Mouse (Mus musculus) spleen, adult 2 months (tissue): ENCODE measurements around the gene Sin3b. TPM values are rescaled to one million over a fixed set of nuclear protein-coding genes. Genes with fewer than 3 reads are reported as not detected.

ENCODE experiments used
- DNase-seq, 2 experiments: peaks; one replicate each; pipeline versions ENCODE4 v3.0.0 to v3.0.0-alpha.2; 2012 to 2021; ENCODE audit warnings: low spot score in 2 of 2, low read depth in 1 of 2
- H3K27ac ChIP-seq: fragments of 200-500 bp; 2 replicates; pipeline ENCODE4 v1.5.1; 2012; ENCODE audit warnings: low read length, inconsistent platforms; ENCODE audit not compliant: insufficient read depth
- H3K27me3 ChIP-seq: fragments of 200-500 bp; 2 replicates; pipeline ENCODE4 v1.6.1; 2012; ENCODE audit warnings: mild to moderate bottlenecking, moderate library complexity, low read length, inconsistent platforms; ENCODE audit not compliant: control insufficient read depth, insufficient read depth
- H3K36me3 ChIP-seq: fragments of 200-500 bp; 2 replicates; pipeline ENCODE4 v1.6.1; 2012; ENCODE audit warnings: mild to moderate bottlenecking, low read length, inconsistent platforms; ENCODE audit not compliant: control insufficient read depth, insufficient read depth
- H3K4me1 ChIP-seq: fragments of 200-500 bp; 2 replicates; pipeline ENCODE4 v1.6.1; 2011; ENCODE audit warnings: inconsistent platforms; ENCODE audit not compliant: control insufficient read depth, insufficient read depth, insufficient read length
- H3K4me3 ChIP-seq: fragments of 200-500 bp; 2 replicates; pipeline ENCODE4 v1.5.1; 2011; ENCODE audit warnings: mild to moderate bottlenecking, inconsistent platforms; ENCODE audit not compliant: insufficient read depth, insufficient read length; ENCODE audit errors: extremely low read depth
- CTCF ChIP-seq: fragments of 200-500 bp; IDR thresholded peaks from 2 replicates; pipeline ENCODE4 v1.5.1; 2011; ENCODE audit warnings: mild to moderate bottlenecking, inconsistent platforms; ENCODE audit not compliant: insufficient read depth, insufficient read length, insufficient replicate concordance; ENCODE audit errors: extremely low read depth
- POLR2A ChIP-seq: fragments of 200-500 bp; IDR thresholded peaks from 2 replicates; pipeline ENCODE4 v1.6.1; 2011; ENCODE audit warnings: low read depth, low read length, inconsistent platforms
- WGBS: fragments of 180-500 bp; shearing (Covaris S2); methylation state at CpG from one replicate; pipeline ENCODE4 v1.1.7; 2018; 5-methylcytosine and 5-hydroxymethylcytosine counted together
- polyA plus RNA-seq: library from polyadenylated mRNA; depleted of rRNA; stranded (reverse); fragments of >200 nt; gene quantifications from 2 replicates; pipeline ENCODE4 v1.2.3, GENCODE M21; 2012

The Sin3b gene
- polyA plus RNA-seq, 1 experiment = 111 TPM

DNA sequence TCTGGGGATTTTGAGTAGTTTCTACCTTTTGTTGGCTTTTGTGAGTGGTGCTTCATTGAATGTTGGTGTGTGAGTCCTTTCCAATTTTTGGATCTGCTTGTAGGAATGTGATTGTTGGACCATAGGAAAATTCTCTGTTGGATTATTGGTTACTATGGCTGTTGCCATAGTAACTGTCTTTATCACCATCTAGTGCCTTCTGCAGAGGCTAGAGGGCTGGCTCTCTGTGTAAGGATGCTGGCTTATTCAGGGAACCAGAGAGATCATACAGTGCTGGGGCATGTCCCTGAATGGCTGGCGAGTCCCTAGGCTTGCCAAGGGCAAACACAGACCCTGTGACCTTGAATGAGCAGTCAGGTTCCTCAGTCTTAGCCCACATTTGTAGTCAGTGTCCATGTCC, 5.6 kb downstream of the Sin3b start:
- peaks cover 9% of the 10 kb centered on the region for H3K4me1 ChIP-seq
- TF ChIP-seq POLR2A (no peak), CTCF (no peak)
- no peak overlapping the region for H3K4me3 ChIP-seq
- no peaks in the 10 kb centered on the region for H3K27me3 ChIP-seq
- WGBS = 88% methylated on average over 1 of the region's 1 CpGs
- no peak overlapping the region for H3K27ac ChIP-seq
- DNase-seq = no peak
- peaks cover 58% of the 10 kb centered on the region for H3K36me3 ChIP-seq

DNA sequence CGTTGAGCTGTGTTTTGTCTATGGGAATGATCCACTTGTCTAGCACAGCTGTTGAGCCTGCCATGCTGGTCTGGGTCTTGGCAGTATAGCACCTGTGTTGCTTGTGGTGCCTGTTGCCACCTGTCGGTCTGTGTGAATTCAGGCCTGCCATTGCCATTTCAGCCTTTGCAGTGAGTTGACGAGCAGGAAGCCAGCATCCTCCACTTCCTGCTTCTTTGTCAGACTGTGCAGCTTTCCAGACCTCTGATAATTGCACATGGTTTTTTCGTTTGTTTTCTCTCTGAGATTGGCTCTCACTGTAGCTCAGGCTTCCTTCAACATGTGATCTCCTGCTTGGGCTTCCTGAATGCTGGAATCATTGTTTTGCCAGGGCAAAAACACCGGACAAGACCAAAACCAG, 11.9 kb downstream of the Sin3b start:
- TF ChIP-seq CTCF (no peak), POLR2A (no peak)
- peak in 1 of 2 experiments; percentile 11 for DNase-seq
- Histone ChIP-seq H3K36me3 (peaks cover 54% of the 10 kb centered on the region), H3K27ac (no peak overlapping the region), H3K27me3 (no peaks in the 10 kb centered on the region), H3K4me3 (no peak overlapping the region), H3K4me1 (no peaks in the 10 kb centered on the region)
- 62% methylated on average over 5 of the region's 5 CpGs for WGBS

DNA sequence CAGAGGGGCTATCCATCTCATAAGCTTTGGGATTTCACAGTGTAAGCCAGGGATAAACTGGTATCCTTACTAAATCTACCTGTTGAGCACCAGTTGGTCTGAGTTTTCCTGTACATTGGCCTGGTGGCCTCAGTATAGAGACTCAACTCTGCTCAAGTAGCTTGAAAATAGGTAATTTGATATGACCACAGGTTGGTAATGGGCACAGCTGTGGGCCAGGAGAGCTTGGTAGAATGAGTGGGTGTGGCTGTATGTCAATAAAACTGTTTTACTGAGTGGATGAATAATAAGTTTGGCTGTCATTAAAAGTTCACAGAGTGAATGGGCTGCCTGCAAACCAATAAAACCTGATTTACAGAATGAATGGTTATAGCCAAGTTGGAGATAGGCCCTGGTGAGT, 13.8 kb downstream of the Sin3b start:
- H3K27me3 ChIP-seq = no peaks in the 10 kb centered on the region
- H3K36me3 ChIP-seq = peaks cover 40% of the 10 kb centered on the region
- no peak for TF ChIP-seq CTCF
- TF ChIP-seq POLR2A = no peak
- no peak overlapping the region for H3K4me3 ChIP-seq
- no peaks in the 10 kb centered on the region for H3K4me1 ChIP-seq
- H3K27ac ChIP-seq = no peak overlapping the region
- DNase-seq = no peak

- peaks cover 54% of the 10 kb centered on the region for H3K36me3 ChIP-seq
- DNase-seq = peak; percentile 9 to 36
- H3K27me3 ChIP-seq = no peaks in the 10 kb centered on the region
- no peak overlapping the region for H3K27ac ChIP-seq
- WGBS = 40% methylated on average over 5 of the region's 5 CpGs
- peak; percentile 58; the same call in 1 of the 2 replicates for TF ChIP-seq CTCF
- no peak for TF ChIP-seq POLR2A
- no peaks in the 10 kb centered on the region for H3K4me1 ChIP-seq
- H3K4me3 ChIP-seq = no peak overlapping the region
These were observed 23.0 kb downstream of the Sin3b start for GRCm38 (mm10) chr8:72746061-72746460.

GRCm38 (mm10) chr8:72749846-72750245, 26.8 kb downstream of the Sin3b start:
- DNase-seq = peak in 1 of 2 experiments; percentile 1
- Histone ChIP-seq H3K27ac (no peak overlapping the region), H3K27me3 (no peaks in the 10 kb centered on the region), H3K4me1 (no peaks in the 10 kb centered on the region), H3K36me3 (peaks cover 60% of the 10 kb centered on the region), H3K4me3 (no peak overlapping the region)
- TF ChIP-seq POLR2A (no peak), CTCF (no peak)
- WGBS = 94% methylated on average over 26 of the region's 26 CpGs

DNA sequence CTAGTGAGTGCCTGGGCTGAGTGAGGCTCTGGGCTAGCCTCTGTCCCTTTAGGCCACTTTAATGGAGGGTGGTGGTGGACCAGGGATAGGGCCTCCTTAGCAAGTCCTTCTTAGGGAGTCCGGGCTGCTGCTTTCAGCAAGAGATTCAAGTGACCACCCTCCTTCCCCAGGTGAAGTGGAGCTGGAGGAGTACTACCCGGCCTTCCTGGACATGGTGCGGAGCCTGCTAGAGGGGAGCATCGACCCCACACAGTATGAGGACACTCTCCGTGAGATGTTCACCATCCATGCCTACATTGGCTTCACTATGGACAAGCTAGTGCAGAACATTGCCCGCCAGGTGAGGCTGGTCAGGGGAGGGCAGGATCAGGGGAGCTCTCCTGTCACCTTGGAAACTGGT, 27.2 kb downstream of the Sin3b start:
- peak in 1 of 2 experiments; percentile 2 for DNase-seq
- TF ChIP-seq POLR2A = no peak
- Histone ChIP-seq H3K27ac (no peak overlapping the region), H3K4me3 (no peak overlapping the region), H3K36me3 (peaks cover 58% of the 10 kb centered on the region), H3K27me3 (no peaks in the 10 kb centered on the region), H3K4me1 (no peaks in the 10 kb centered on the region)
- 92% methylated on average over 6 of the region's 6 CpGs for WGBS

DNA sequence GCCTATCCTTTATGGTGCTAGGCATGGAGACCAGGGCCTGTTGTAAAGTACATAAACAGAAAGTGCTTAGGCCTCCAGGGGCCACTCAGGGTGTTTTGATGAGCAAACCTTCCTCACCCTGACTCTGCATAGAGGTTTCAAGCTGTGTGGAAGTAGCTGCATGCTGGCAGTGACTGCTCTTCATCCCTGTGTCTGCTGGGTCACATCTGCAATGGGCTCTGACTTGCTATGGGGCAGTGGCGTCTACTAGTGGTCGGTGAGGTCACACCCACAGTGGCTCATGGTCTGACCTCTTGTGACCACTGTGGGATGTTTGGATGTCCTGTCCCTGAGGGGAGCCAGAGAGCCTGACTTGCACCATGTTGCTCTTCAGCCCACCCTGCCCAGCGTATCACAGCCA, 28.0 kb downstream of the Sin3b start:
- Histone ChIP-seq H3K27me3 (no peaks in the 10 kb centered on the region), H3K36me3 (peaks cover 56% of the 10 kb centered on the region), H3K4me3 (no peak overlapping the region), H3K4me1 (no peaks in the 10 kb centered on the region), H3K27ac (no peak overlapping the region)
- TF ChIP-seq POLR2A = no peak
- no peak for TF ChIP-seq CTCF
- WGBS = 97% methylated on average over 3 of the region's 3 CpGs
- peak in 1 of 2 experiments; percentile 0 for DNase-seq

GRCm38 (mm10) chr8:72752289-72752688, 29.2 kb downstream of the Sin3b start:
- Histone ChIP-seq H3K36me3 (peaks cover 57% of the 10 kb centered on the region), H3K27ac (no peak overlapping the region), H3K27me3 (no peaks in the 10 kb centered on the region), H3K4me3 (no peak overlapping the region), H3K4me1 (no peaks in the 10 kb centered on the region)
- TF ChIP-seq POLR2A (no peak), CTCF (no peak)
- WGBS = 90% methylated on average over 3 of the region's 3 CpGs
- DNase-seq = peak in 1 of 2 experiments; percentile 1
